Mouse (Mus musculus) spleen, adult 2 months (tissue): ENCODE results near the gene Gm45140.

Experiments used
- CTCF ChIP-seq: fragments of 200-500 bp; IDR thresholded peaks from 2 replicates; pipeline ENCODE4 v1.5.1; 2011; ENCODE audit warnings: mild to moderate bottlenecking, inconsistent platforms; ENCODE audit not compliant: insufficient read depth, insufficient read length, insufficient replicate concordance; ENCODE audit errors: extremely low read depth
- POLR2A ChIP-seq: fragments of 200-500 bp; IDR thresholded peaks from 2 replicates; pipeline ENCODE4 v1.6.1; 2011; ENCODE audit warnings: low read depth, low read length, inconsistent platforms

DNA sequence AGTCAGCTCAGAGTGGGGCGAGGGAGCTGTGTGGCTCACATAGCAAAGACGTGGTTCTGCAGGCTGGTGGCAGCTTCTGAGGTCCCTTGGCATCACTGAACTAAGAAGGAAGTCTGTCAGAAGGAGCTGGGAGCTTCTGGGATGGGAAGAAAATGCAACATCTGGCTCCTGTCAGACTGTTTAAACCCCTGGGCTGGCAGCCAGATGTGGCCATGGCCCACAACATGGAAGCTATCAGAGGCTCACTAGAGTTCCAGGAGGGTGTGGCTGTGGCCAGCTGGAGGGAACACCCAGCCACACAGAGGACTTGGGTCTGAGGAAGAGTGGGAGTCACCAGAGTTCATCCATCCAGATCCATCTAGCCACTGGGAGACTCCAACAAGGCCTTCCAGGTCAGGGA, 88.7 kb downstream of the Gm45140 start:
- TF ChIP-seq POLR2A (no peak), CTCF (no peak)
